Mouse (Mus musculus): Measurements from ENCODE around the gene Rae1. TPM values are rescaled to one million over a fixed set of nuclear protein-coding genes. Genes with fewer than 3 reads are reported as not detected.

Gene Rae1
- polyA plus RNA-seq, 1 experiment from 2014 or later: 134 TPM

- Histone ChIP-seq H3K9ac (ENCODE audit: low read depth, low read length) (0 out of 2 replicates have a peak within 1 kb of the TSS, but pooled peaks have one; percentile 40), H3K4me3 (ENCODE audit: low read depth, low read length) (peak within 1 kb of the TSS; percentile 31), H3K9me3 (ENCODE audit: control insufficient read depth, low read length) (no peaks in the 10 kb centered on the region), H3K36me3 (ENCODE audit: control insufficient read depth, insufficient read depth, low read length) (peaks cover 3% of the 10 kb centered on the region; the same call in 1 of the 2 replicates), H3K4me1 (replicated peaks; ENCODE audit: control insufficient read depth, insufficient read depth, low read length) (peaks cover 21% of the 10 kb centered on the region), H3K27ac (ENCODE audit: low read depth, low read length) (no peak within 1 kb of the TSS), H3K4me2 (replicated peaks; ENCODE audit: low read depth, low read length) (peak within 1 kb of the TSS; percentile 71), H3K27me3 (ENCODE audit: control insufficient read depth, insufficient read depth, low read length) (peaks cover 19% of the 10 kb centered on the region)
- WGBS: 32% methylated on average over 11 of the region's 11 CpGs
- no peak for ATAC-seq (ENCODE audit: low FRiP score)
- peak; percentile 35 for DNase-seq (ENCODE audit: low spot score)
These were observed 20.5 kb downstream of the Rae1 start, which contains the start of gene Rbm38 for GRCm38 (mm10) chr2:173020430-173020829. Gene Rbm38, plus strand, starts transcription at chr2:173020498.

GRCm38 (mm10) chr2:173021633-173022055 is 21.7 kb downstream of the Rae1 start:
- ATAC-seq (ENCODE audit: low FRiP score): peak; percentile 82
- peaks cover 19% of the 10 kb centered on the region for H3K27me3 ChIP-seq (ENCODE audit: control insufficient read depth, insufficient read depth, low read length)
- peak overlapping the region; percentile 89 for H3K4me3 ChIP-seq (ENCODE audit: low read depth, low read length)
- peak overlapping the region; percentile 80 for H3K27ac ChIP-seq (ENCODE audit: low read depth, low read length)
- DNase-seq (ENCODE audit: low spot score): peak; percentile 97
- peak overlapping the region; percentile 79 for H3K9ac ChIP-seq (ENCODE audit: low read depth, low read length)
- H3K36me3 ChIP-seq (ENCODE audit: control insufficient read depth, insufficient read depth, low read length): no peaks in the 10 kb centered on the region
- peak overlapping the region; percentile 93 for H3K4me2 ChIP-seq (replicated peaks; ENCODE audit: low read depth, low read length)
- under 1% methylated on average over 54 of the region's 54 CpGs for WGBS
- no peaks in the 10 kb centered on the region for H3K9me3 ChIP-seq (ENCODE audit: control insufficient read depth, low read length)
- peaks cover 24% of the 10 kb centered on the region for H3K4me1 ChIP-seq (replicated peaks; ENCODE audit: control insufficient read depth, insufficient read depth, low read length)

DNA sequence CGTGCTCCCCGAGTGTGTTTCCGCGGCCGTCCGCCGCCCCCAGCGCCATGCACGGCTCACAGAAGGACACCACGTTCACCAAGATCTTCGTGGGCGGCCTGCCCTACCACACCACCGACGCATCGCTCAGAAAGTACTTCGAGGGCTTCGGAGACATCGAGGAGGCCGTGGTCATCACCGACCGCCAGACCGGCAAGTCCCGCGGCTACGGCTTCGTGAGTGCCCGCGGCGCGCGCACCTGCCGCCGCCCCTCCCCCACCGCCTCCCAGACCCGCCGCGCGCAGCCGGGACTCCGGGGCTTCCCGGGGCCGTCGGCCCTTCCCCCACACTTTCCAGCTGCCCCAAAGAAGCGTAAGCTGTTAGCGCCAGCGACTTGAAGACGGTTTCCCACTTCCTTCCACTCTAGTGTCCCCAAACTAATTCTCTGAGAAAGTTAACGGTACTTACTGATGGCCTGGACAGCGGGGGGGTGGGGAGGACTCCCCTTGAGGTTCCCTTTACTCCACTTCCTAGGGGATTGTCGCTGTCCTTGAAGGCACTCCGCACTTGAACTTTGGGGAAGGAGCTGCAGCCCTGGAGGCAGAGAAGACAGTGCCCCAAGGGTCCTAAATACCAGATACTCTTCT is 22.3 kb downstream of the Rae1 start:
- Histone ChIP-seq H3K27me3 (ENCODE audit: control insufficient read depth, insufficient read depth, low read length) (peaks cover 19% of the 10 kb centered on the region), H3K9ac (ENCODE audit: low read depth, low read length) (peak overlapping the region; percentile 79), H3K27ac (ENCODE audit: low read depth, low read length) (peak overlapping the region; percentile 80), H3K4me3 (ENCODE audit: low read depth, low read length) (peak overlapping the region; percentile 89), H3K4me1 (replicated peaks; ENCODE audit: control insufficient read depth, insufficient read depth, low read length) (peaks cover 24% of the 10 kb centered on the region), H3K4me2 (replicated peaks; ENCODE audit: low read depth, low read length) (peak overlapping the region; percentile 93), H3K36me3 (ENCODE audit: control insufficient read depth, insufficient read depth, low read length) (no peaks in the 10 kb centered on the region), H3K9me3 (ENCODE audit: control insufficient read depth, low read length) (no peaks in the 10 kb centered on the region)
- peak; percentile 62 for ATAC-seq (ENCODE audit: low FRiP score)
- WGBS: 2% methylated on average over 51 of the region's 51 CpGs
- peak; percentile 83 for DNase-seq (ENCODE audit: low spot score)

DNA sequence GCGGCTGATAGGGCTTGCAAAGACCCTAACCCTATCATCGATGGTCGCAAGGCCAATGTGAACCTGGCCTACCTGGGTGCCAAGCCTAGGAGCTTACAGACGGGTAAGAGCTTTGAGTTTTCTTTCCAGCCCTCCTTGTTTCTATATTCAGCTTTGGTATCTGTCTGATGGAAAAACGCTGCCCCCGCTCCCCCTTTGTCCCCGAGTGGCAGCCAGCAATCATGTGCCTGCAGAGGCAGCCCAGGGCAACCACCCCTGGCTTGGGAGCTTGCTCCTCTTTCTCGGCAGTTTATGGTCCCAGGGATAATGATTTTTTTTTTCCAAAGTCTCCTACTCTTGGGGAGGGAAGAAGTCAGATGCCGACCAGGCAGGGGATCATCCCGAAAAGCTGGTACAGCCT is 22.9 kb downstream of the Rae1 start:
- 26% methylated on average over 10 of the region's 10 CpGs for WGBS
- DNase-seq (ENCODE audit: low spot score) (no peak), ATAC-seq (ENCODE audit: low FRiP score) (no peak)
- peak overlapping the region; percentile 79 for H3K9ac ChIP-seq (ENCODE audit: low read depth, low read length)
- no peaks in the 10 kb centered on the region for H3K36me3 ChIP-seq (ENCODE audit: control insufficient read depth, insufficient read depth, low read length)
- peaks cover 24% of the 10 kb centered on the region for H3K4me1 ChIP-seq (replicated peaks; ENCODE audit: control insufficient read depth, insufficient read depth, low read length)
- H3K9me3 ChIP-seq (ENCODE audit: control insufficient read depth, low read length): no peaks in the 10 kb centered on the region
- H3K27ac ChIP-seq (ENCODE audit: low read depth, low read length): no peak overlapping the region
- peak overlapping the region; percentile 93 for H3K4me2 ChIP-seq (replicated peaks; ENCODE audit: low read depth, low read length)
- peaks cover 19% of the 10 kb centered on the region for H3K27me3 ChIP-seq (ENCODE audit: control insufficient read depth, insufficient read depth, low read length)
- H3K4me3 ChIP-seq (ENCODE audit: low read depth, low read length): peak overlapping the region; percentile 89

DNA sequence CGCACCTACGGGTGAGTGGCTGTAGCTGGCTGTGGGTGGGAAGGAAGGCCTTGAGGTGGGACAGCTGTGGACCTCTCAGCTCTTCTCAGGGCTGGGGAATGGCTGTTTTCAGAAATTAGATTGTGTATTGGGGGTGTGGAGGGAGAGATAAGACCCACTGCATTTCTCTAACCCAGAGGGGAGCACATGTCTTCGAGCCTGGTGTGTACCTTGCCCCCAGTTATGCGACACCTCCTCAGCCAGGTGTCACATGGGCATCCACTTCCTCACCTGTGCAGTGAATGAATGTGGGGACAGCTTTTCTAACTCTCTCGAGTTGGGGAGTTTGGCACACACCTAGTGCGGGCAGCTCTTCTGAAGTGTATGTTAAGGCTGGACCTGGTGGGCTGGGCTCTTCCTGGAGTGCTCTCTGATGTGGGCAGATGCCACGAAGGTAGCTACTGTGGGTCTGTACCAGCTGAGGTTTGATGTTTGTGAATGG is 23.5 kb downstream of the Rae1 start:
- DNase-seq (ENCODE audit: low spot score): no peak
- Histone ChIP-seq H3K4me2 (replicated peaks; ENCODE audit: low read depth, low read length) (peak overlapping the region; percentile 93), H3K4me3 (ENCODE audit: low read depth, low read length) (peak overlapping the region; percentile 89), H3K36me3 (ENCODE audit: control insufficient read depth, insufficient read depth, low read length) (no peaks in the 10 kb centered on the region), H3K27me3 (ENCODE audit: control insufficient read depth, insufficient read depth, low read length) (peaks cover 19% of the 10 kb centered on the region), H3K27ac (ENCODE audit: low read depth, low read length) (no peak overlapping the region), H3K9me3 (ENCODE audit: control insufficient read depth, low read length) (no peaks in the 10 kb centered on the region), H3K9ac (ENCODE audit: low read depth, low read length) (peak overlapping the region; percentile 79; the same call in 1 of the 2 replicates), H3K4me1 (replicated peaks; ENCODE audit: control insufficient read depth, insufficient read depth, low read length) (peaks cover 24% of the 10 kb centered on the region)
- ATAC-seq (ENCODE audit: low FRiP score): no peak
- 83% methylated on average over 7 of the region's 7 CpGs for WGBS

- DNase-seq (ENCODE audit: low spot score): no peak
- H3K36me3 ChIP-seq (ENCODE audit: control insufficient read depth, insufficient read depth, low read length): no peaks in the 10 kb centered on the region
- H3K4me3 ChIP-seq (ENCODE audit: low read depth, low read length): no peak overlapping the region
- no peak for ATAC-seq (ENCODE audit: low FRiP score)
- no peaks in the 10 kb centered on the region for H3K9me3 ChIP-seq (ENCODE audit: control insufficient read depth, low read length)
- WGBS: 74% methylated on average over 4 of the region's 4 CpGs
- H3K4me2 ChIP-seq (replicated peaks; ENCODE audit: low read depth, low read length): peak overlapping the region; percentile 15; the same call in 1 of the 2 replicates
- H3K27ac ChIP-seq (ENCODE audit: low read depth, low read length): no peak overlapping the region
- H3K9ac ChIP-seq (ENCODE audit: low read depth, low read length): no peak overlapping the region
- peaks cover 15% of the 10 kb centered on the region for H3K27me3 ChIP-seq (ENCODE audit: control insufficient read depth, insufficient read depth, low read length)
- peaks cover 24% of the 10 kb centered on the region for H3K4me1 ChIP-seq (replicated peaks; ENCODE audit: control insufficient read depth, insufficient read depth, low read length)
These were observed 24.0 kb downstream of the Rae1 start for GRCm38 (mm10) chr2:173023966-173024365.

DNA sequence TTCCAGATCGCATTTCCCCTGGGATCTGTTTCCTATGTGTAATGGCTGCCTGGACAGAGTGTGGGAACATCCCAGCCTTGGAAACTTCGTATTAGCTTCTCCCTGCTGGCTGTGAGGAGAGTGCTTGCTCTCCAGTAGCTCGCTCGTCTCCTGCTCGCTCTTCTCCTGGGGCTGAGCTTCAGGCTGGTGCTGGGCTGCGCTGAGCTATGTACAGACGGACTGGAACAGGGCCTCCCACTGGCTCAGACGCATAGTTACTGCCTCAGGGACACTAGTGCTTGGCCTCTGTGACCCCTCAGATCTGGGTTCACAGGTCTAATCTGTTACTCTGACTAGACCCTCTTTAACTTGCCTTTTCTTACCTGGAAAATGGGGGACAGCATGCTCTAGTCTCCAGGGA is 24.5 kb downstream of the Rae1 start:
- Histone ChIP-seq H3K9ac (ENCODE audit: low read depth, low read length) (no peak overlapping the region; the same call in 1 of the 2 replicates), H3K4me1 (replicated peaks; ENCODE audit: control insufficient read depth, insufficient read depth, low read length) (peaks cover 24% of the 10 kb centered on the region), H3K4me3 (ENCODE audit: low read depth, low read length) (no peak overlapping the region), H3K9me3 (ENCODE audit: control insufficient read depth, low read length) (no peaks in the 10 kb centered on the region), H3K36me3 (ENCODE audit: control insufficient read depth, insufficient read depth, low read length) (no peaks in the 10 kb centered on the region), H3K27me3 (ENCODE audit: control insufficient read depth, insufficient read depth, low read length) (peaks cover 13% of the 10 kb centered on the region), H3K27ac (ENCODE audit: low read depth, low read length) (no peak overlapping the region), H3K4me2 (replicated peaks; ENCODE audit: low read depth, low read length) (peak overlapping the region; percentile 15; the same call in 1 of the 2 replicates)
- WGBS: 61% methylated on average over 8 of the region's 8 CpGs
- ATAC-seq (ENCODE audit: low FRiP score) (no peak), DNase-seq (ENCODE audit: low spot score) (no peak)

GRCm38 (mm10) chr2:173024938-173025337 is 25.0 kb downstream of the Rae1 start:
- Histone ChIP-seq H3K4me3 (ENCODE audit: low read depth, low read length) (no peak overlapping the region), H3K27me3 (ENCODE audit: control insufficient read depth, insufficient read depth, low read length) (peaks cover 11% of the 10 kb centered on the region), H3K36me3 (ENCODE audit: control insufficient read depth, insufficient read depth, low read length) (no peaks in the 10 kb centered on the region), H3K4me1 (replicated peaks; ENCODE audit: control insufficient read depth, insufficient read depth, low read length) (peaks cover 21% of the 10 kb centered on the region), H3K27ac (ENCODE audit: low read depth, low read length) (peak overlapping the region; percentile 33; the same call in 1 of the 2 replicates), H3K9ac (ENCODE audit: low read depth, low read length) (no peak overlapping the region), H3K4me2 (replicated peaks; ENCODE audit: low read depth, low read length) (0 out of 2 replicates have a peak overlapping the region, but pooled peaks have one; percentile 6), H3K9me3 (ENCODE audit: control insufficient read depth, low read length) (no peaks in the 10 kb centered on the region)
- WGBS: 25% methylated on average over 4 of the region's 4 CpGs
- peak; percentile 37 for DNase-seq (ENCODE audit: low spot score)
- ATAC-seq (ENCODE audit: low FRiP score): no peak

- no peak for ATAC-seq (ENCODE audit: low FRiP score)
- WGBS: 84% methylated on average over 5 of the region's 5 CpGs
- Histone ChIP-seq H3K4me1 (replicated peaks; ENCODE audit: control insufficient read depth, insufficient read depth, low read length) (peaks cover 18% of the 10 kb centered on the region), H3K9me3 (ENCODE audit: control insufficient read depth, low read length) (no peaks in the 10 kb centered on the region), H3K9ac (ENCODE audit: low read depth, low read length) (no peak overlapping the region), H3K4me2 (replicated peaks; ENCODE audit: low read depth, low read length) (no peak overlapping the region), H3K27ac (ENCODE audit: low read depth, low read length) (no peak overlapping the region), H3K4me3 (ENCODE audit: low read depth, low read length) (no peak overlapping the region), H3K27me3 (ENCODE audit: control insufficient read depth, insufficient read depth, low read length) (peaks cover under 1% of the 10 kb centered on the region; the same call in 1 of the 2 replicates), H3K36me3 (ENCODE audit: control insufficient read depth, insufficient read depth, low read length) (no peaks in the 10 kb centered on the region)
- DNase-seq (ENCODE audit: low spot score): no peak
These were observed 26.4 kb downstream of the Rae1 start for GRCm38 (mm10) chr2:173026286-173026685.
